Mouse (Mus musculus) stomach, embryonic 16.5 days (tissue): ENCODE measurements at regions not wholly inside any gene's neighbourhood (a gene's known extent, or its start where the extent isn't known, plus 50 kb on each side); places are given as distances from the start of the nearest gene placed in this dataset. TPM values are rescaled to one million over a fixed set of nuclear protein-coding genes. Genes with fewer than 3 reads are reported as not detected.
A peak's percentile ranks its signal among the peaks of the same experiment; 100 is the strongest.

Experiments used
- microRNA counts: library from miRNA; unstranded; fragments of <30 nt; microRNA quantifications from one replicate; lab custom pipeline; 2016
- microRNA-seq: library from miRNA; unstranded; fragments of <30 nt; microRNA quantifications from one replicate; pipeline ENCODE4, GENCODE M21; 2016

MicroRNAs in the stretch of these regions (microRNA counts, 519-probe panel; counts per million panel counts)
- microRNA mmu-miR-137 (lab: Ali Mortazavi, UCI) = 3,201 counts per million, percentile 74 among the panel's probes with 10 or more counts

Small RNA genes in the stretch of these regions (microRNA-seq; reads per million reads assigned to microRNA genes)
- gene Gm24155 (not detected), gene Mir137 (1,487 reads per million, percentile 80 among the genes with 10 or more reads in this experiment)
